16 mouse cellular contexts compared by ENCODE assay signal in the genomic region with DNA sequence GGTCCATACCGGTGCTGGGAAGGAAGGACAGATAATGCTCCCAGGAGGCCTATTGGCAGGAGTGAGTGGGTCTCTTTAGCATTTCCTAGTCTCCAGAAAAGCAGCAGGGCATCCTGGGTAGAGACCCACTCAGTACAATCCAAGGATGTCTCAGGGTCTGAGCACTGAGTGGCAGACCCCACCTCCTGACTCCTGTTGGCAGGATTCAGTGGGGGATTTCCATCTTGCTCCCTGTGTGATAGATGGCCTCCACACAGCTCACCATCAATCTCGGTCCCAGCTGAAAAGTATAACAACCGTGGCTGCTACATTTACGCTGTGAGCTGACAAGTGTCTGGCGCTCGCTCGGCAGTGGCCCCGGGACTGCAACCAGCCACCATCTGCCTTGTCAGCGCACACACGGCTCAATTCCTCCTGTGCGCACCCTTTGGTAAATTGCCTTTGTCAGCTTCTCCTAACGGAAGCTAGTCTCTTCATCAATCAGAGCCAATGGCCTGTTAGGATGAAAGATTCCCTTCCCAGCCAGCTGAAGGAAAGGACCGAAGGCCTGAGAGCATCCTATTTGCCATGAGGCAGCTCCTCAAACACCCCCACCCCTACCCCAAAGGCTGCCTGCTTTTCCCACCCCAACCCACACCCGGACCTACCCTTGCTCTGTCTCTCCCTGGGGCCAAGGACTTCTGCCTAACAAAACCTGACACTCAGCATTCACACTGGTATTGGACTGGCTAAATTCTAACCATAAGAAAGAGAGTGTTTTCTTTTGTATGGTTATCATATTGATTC.
A peak's percentile ranks its signal among the peaks of the same experiment; 100 is the strongest.
DNase-seq lines count a peak whose midpoint lies in the region; ATAC-seq lines count a peak whose summit lies in the region.
"Had no signal": no experiment of that assay in that cellular context is flagged by ENCODE, and none has a peak within 500 bp of the region (broad histone marks: within the 10 kb centered on the region; RNA-seq: fewer than 3 reads in every experiment).

No protein-coding gene starts in this region.

- peak; percentile 27 for DNase-seq in embryo, embryonic 10 days (ENCODE audit: low spot score)
- DNase-seq in embryo, embryonic 9.5 days (ENCODE audit: extremely low spot score) = no peak
- peak; percentile 65 for DNase-seq in brain, adult 2 months (ENCODE audit: low read depth, low spot score)
- DNase-seq in cerebellum, postnatal 25 days = peak; percentile 60 to 70
- no peak for DNase-seq in right cerebral cortex, postnatal 25 days
- no peak for DNase-seq in urinary bladder, postnatal 36 days (ENCODE audit: low spot score in 2 of 2)
- DNase-seq in spleen, adult 18-20 months = no peak
- DNase-seq: heart, adult 2 months; heart, postnatal 36 days; kidney, adult 9 months; liver, postnatal 0 days had no signal

- peak; percentile 80 for ATAC-seq in hindbrain, embryonic 15.5 days (ENCODE audit: low FRiP score, low read depth)
- ATAC-seq: liver, postnatal 0 days had no signal

- peak overlapping the region; percentile 50 for H3K27ac ChIP-seq in hindbrain, embryonic 15.5 days (replicated peaks)
- H3K27ac ChIP-seq: embryonic facial prominence, embryonic 12.5 days; heart, adult 2 months; layer of hippocampus, adult 2 months; limb, embryonic 12.5 days had no signal

- WGBS in hindbrain, embryonic 15.5 days = 33% methylated on average over 14 of the region's 14 CpGs

- H3K27me3 ChIP-seq in hindbrain, embryonic 15.5 days = no peaks in the 10 kb centered on the region
- H3K27me3 ChIP-seq: embryonic facial prominence, embryonic 12.5 days; limb, embryonic 12.5 days had no signal

- H3K4me1 ChIP-seq in hindbrain, embryonic 15.5 days (replicated peaks) = peaks cover 8% of the 10 kb centered on the region
- H3K4me1 ChIP-seq: limb, embryonic 12.5 days had no signal

- peak overlapping the region; percentile 9 for H3K4me2 ChIP-seq in hindbrain, embryonic 15.5 days
- H3K4me2 ChIP-seq: embryonic facial prominence, embryonic 12.5 days; limb, embryonic 12.5 days; midbrain, embryonic 11.5 days had no signal

- no peak overlapping the region for H3K4me3 ChIP-seq in hindbrain, embryonic 15.5 days
- H3K4me3 ChIP-seq: embryonic facial prominence, embryonic 12.5 days; heart, adult 2 months; layer of hippocampus, adult 2 months; limb, embryonic 12.5 days had no signal

- H3K36me3 ChIP-seq in hindbrain, embryonic 15.5 days = no peaks in the 10 kb centered on the region
- H3K36me3 ChIP-seq: embryonic facial prominence, embryonic 12.5 days; limb, embryonic 12.5 days had no signal

- H3K9ac ChIP-seq in hindbrain, embryonic 15.5 days = no peak overlapping the region
- H3K9ac ChIP-seq: embryonic facial prominence, embryonic 12.5 days; limb, embryonic 12.5 days; liver, postnatal 0 days had no signal

- H3K9me3 ChIP-seq in hindbrain, embryonic 15.5 days = no peaks in the 10 kb centered on the region
- H3K9me3 ChIP-seq: embryonic facial prominence, embryonic 12.5 days; limb, embryonic 12.5 days had no signal

Comparison
In these comparisons a context has a peak if more than half of its experiments do, and no peak if none do; other contexts are left out.
1. DNase-seq: peak in embryo, embryonic 10 days (single experiment), brain, adult 2 months (single experiment) and cerebellum, postnatal 25 days (2 of 2); none in embryo, embryonic 9.5 days (single experiment), right cerebral cortex, postnatal 25 days (single experiment), urinary bladder, postnatal 36 days (0 of 2) and spleen, adult 18-20 months (0 of 2).